Mouse (Mus musculus): ENCODE data around the gene Igfn1. TPM values are rescaled to one million over a fixed set of nuclear protein-coding genes. Genes with fewer than 3 reads are reported as not detected.

Gene Igfn1
- polyA plus RNA-seq, 1 experiment from 2014 or later: not detected

- Histone ChIP-seq H3K9me3 (no peaks in the 10 kb centered on the region), H3K4me1 (0 out of 2 replicates have a peak, but pooled peaks cover 4% of the 10 kb centered on the region), H3K27ac (no peak overlapping the region), H3K4me2 (no peak overlapping the region), H3K27me3 (peaks cover 18% of the 10 kb centered on the region), H3K4me3 (no peak overlapping the region), H3K9ac (no peak overlapping the region), H3K36me3 (no peaks in the 10 kb centered on the region)
- WGBS: 56% methylated on average over 4 of the region's 4 CpGs
- ATAC-seq (ENCODE audit: borderline replicate concordance, extremely low read depth, low FRiP score, low TSS enrichment): no peak
Observed at GRCm38 (mm10) chr1:135946247-135946646, 59.9 kb downstream of the Igfn1 start.

GRCm38 (mm10) chr1:135945711-135946110, 60.4 kb downstream of the Igfn1 start:
- H3K27me3 ChIP-seq: peaks cover 21% of the 10 kb centered on the region
- H3K27ac ChIP-seq: no peak overlapping the region
- no peak overlapping the region for H3K4me3 ChIP-seq
- H3K4me2 ChIP-seq: no peak overlapping the region
- no peak overlapping the region for H3K9ac ChIP-seq
- no peaks in the 10 kb centered on the region for H3K36me3 ChIP-seq
- ATAC-seq (ENCODE audit: borderline replicate concordance, extremely low read depth, low FRiP score, low TSS enrichment): no peak
- H3K4me1 ChIP-seq: 0 out of 2 replicates have a peak, but pooled peaks cover 4% of the 10 kb centered on the region
- WGBS: 9% methylated on average over 7 of the region's 7 CpGs
- no peaks in the 10 kb centered on the region for H3K9me3 ChIP-seq

- WGBS: 44% methylated on average over 12 of the region's 12 CpGs
- Histone ChIP-seq H3K9ac (no peak overlapping the region), H3K27me3 (peaks cover 21% of the 10 kb centered on the region), H3K36me3 (no peaks in the 10 kb centered on the region), H3K27ac (no peak overlapping the region), H3K4me2 (no peak overlapping the region), H3K9me3 (no peaks in the 10 kb centered on the region), H3K4me3 (no peak overlapping the region), H3K4me1 (0 out of 2 replicates have a peak, but pooled peaks cover 4% of the 10 kb centered on the region)
- 0 out of 2 replicates have a peak, but pooled peaks have one; percentile 27 for ATAC-seq (ENCODE audit: borderline replicate concordance, extremely low read depth, low FRiP score, low TSS enrichment)
Observed at GRCm38 (mm10) chr1:135944526-135945259, 61.4 kb downstream of the Igfn1 start.

DNA sequence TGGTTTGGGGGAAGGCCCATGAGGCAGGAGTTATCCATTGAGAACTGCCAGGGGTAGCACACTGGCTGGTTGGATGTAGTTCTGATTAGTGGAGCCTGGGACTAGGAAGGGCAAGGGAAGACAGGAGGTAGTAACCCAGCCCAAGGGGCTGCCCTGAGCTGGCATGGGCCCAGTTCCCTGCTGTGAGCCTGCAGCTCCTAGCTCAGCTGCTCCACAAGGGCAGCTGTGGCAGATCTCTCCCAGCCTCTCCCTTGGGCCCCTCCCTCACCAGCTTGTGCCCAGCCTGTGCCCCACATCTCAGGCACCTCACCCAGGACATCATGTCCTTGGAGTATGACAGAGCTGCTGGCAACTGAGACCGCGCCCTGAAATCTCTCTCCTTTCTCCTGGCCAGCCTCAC, 62.4 kb downstream of the Igfn1 start:
- no peak overlapping the region for H3K27ac ChIP-seq
- H3K9me3 ChIP-seq: no peaks in the 10 kb centered on the region
- H3K9ac ChIP-seq: no peak overlapping the region
- no peak overlapping the region for H3K4me3 ChIP-seq
- H3K4me2 ChIP-seq: no peak overlapping the region
- no peak for ATAC-seq (ENCODE audit: borderline replicate concordance, extremely low read depth, low FRiP score, low TSS enrichment)
- peaks cover 21% of the 10 kb centered on the region for H3K27me3 ChIP-seq
- no peaks in the 10 kb centered on the region for H3K36me3 ChIP-seq
- 91% methylated on average over 2 of the region's 2 CpGs for WGBS
- H3K4me1 ChIP-seq: 0 out of 2 replicates have a peak, but pooled peaks cover 4% of the 10 kb centered on the region

DNA sequence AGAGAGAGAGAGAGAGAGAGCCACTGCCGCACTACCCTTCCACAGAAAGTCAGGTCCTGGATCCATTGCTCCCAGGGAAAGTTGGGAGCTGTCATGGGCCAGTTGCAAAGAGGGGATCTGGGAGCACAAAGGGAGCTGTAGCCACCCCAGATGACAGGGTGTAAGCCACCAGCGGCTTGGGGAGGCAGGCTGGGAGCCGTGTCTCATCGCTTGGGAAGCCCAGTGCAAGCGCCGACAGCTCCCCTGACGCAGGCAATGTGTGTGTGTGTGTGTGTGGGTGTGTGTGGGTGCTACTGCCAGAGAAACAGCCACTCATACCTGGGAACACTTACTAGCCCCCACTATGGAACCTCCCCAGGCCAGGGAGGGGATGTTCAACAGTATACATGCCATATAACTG, 64.0 kb downstream of the Igfn1 start:
- Histone ChIP-seq H3K4me3 (no peak overlapping the region), H3K9ac (no peak overlapping the region), H3K27me3 (peaks cover 21% of the 10 kb centered on the region), H3K4me2 (no peak overlapping the region), H3K4me1 (0 out of 2 replicates have a peak, but pooled peaks cover 4% of the 10 kb centered on the region), H3K27ac (no peak overlapping the region), H3K9me3 (no peaks in the 10 kb centered on the region), H3K36me3 (no peaks in the 10 kb centered on the region)
- WGBS: 30% methylated on average over 7 of the region's 7 CpGs
- ATAC-seq (ENCODE audit: borderline replicate concordance, extremely low read depth, low FRiP score, low TSS enrichment): no peak

DNA sequence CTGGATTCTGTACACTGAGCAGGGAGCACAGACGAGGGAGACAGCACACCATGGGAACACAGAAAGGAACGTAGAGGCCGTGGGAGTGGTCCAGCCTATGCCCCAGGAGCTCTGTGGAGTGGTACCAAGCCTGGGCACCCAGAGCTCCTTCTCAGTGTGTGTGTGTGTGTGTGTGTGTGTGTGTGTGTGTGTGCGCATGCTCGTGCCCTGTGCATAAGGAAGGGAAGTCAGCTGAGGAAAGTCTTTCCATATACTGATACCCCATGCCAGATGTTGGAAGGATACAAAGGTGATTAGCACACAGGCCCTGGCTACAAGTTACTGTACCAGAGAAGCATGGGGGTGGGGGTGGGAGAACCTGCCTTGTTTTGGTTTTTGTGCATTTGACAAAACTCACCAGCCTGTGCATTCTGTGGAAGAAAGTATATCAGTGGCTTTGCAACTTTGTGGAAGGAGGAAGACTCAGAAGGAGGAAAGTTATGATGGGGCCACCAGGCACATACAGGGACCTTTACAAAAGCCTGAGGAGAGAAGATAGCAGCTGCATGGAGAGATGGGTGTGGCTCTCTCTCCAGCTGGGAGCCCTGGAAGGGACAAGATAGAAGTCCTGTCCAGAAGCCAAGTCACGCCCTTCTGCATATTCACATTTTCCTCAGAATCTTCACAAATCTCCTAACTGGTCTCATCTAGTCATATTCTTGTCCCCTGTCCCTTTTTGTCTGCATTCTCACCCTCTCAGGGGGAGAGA, 64.7 kb downstream of the Igfn1 start:
- no peak for ATAC-seq (ENCODE audit: borderline replicate concordance, extremely low read depth, low FRiP score, low TSS enrichment)
- no peak overlapping the region for H3K4me3 ChIP-seq
- H3K27ac ChIP-seq: no peak overlapping the region
- WGBS: 69% methylated on average over 6 of the region's 6 CpGs
- no peaks in the 10 kb centered on the region for H3K36me3 ChIP-seq
- peaks cover 21% of the 10 kb centered on the region for H3K27me3 ChIP-seq
- no peak overlapping the region for H3K9ac ChIP-seq
- no peaks in the 10 kb centered on the region for H3K9me3 ChIP-seq
- H3K4me2 ChIP-seq: no peak overlapping the region
- 0 out of 2 replicates have a peak, but pooled peaks cover 4% of the 10 kb centered on the region for H3K4me1 ChIP-seq

DNA sequence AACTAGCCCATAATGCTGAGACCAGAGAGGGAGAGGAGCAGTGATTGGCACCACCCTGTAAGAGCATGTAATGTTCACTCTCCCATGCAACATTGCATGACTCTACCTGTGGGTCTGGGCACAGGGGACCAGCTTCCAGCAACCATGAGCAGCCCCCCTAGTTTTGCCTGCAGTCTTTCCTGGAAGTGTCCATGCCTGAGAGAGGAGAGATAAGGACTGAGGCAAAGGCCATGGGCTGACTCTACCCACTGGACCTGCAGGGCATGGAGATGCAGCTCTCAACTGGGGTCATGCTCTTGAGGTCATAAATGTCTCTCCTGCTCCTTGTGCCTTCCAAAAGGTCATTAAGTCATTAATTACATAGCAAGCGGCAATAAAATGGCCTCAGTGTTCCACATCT, 70.1 kb downstream of the Igfn1 start:
- Histone ChIP-seq H3K4me3 (no peak overlapping the region), H3K9ac (no peak overlapping the region), H3K4me2 (no peak overlapping the region), H3K27me3 (peaks cover 2% of the 10 kb centered on the region; the same call in 1 of the 2 replicates), H3K36me3 (no peaks in the 10 kb centered on the region), H3K9me3 (no peaks in the 10 kb centered on the region), H3K4me1 (no peaks in the 10 kb centered on the region), H3K27ac (no peak overlapping the region)
- ATAC-seq (ENCODE audit: borderline replicate concordance, extremely low read depth, low FRiP score, low TSS enrichment): no peak
- WGBS: 64% methylated on average over 1 of the region's 1 CpGs

DNA sequence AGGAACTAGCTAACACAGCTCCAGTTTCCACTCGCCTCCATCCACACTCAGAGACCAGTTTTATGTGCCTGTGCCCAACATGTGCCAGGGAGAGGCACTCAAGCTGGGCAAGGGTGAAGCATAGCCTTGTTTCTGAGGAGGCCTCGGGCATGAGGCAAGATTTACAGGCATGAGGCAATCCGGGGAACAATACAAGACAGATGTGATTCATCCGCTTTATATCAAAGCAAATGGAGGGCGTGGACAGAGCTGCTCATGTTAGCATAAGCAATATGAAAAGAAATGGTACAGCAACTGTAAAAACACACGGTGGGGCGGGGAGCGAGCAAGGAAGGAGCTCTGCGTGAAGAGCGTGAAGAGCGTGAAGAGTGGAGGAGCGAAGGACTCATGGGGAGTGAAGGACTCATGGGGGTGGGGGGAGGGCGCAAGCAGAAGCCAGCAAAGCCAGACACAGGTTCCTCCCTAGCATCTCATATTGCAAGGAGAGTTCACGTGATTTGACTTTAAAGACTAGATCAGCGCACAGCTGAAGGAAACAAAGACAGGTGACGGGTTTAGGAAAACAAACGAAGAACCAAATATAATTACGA, 72.3 kb downstream of the Igfn1 start:
- no peaks in the 10 kb centered on the region for H3K27me3 ChIP-seq
- no peak overlapping the region for H3K9ac ChIP-seq
- ATAC-seq (ENCODE audit: borderline replicate concordance, extremely low read depth, low FRiP score, low TSS enrichment): no peak
- 64% methylated on average over 18 of the region's 18 CpGs for WGBS
- H3K4me1 ChIP-seq: no peaks in the 10 kb centered on the region
- no peaks in the 10 kb centered on the region for H3K36me3 ChIP-seq
- H3K4me2 ChIP-seq: no peak overlapping the region
- H3K27ac ChIP-seq: no peak overlapping the region
- H3K4me3 ChIP-seq: no peak overlapping the region
- H3K9me3 ChIP-seq: no peaks in the 10 kb centered on the region

DNA sequence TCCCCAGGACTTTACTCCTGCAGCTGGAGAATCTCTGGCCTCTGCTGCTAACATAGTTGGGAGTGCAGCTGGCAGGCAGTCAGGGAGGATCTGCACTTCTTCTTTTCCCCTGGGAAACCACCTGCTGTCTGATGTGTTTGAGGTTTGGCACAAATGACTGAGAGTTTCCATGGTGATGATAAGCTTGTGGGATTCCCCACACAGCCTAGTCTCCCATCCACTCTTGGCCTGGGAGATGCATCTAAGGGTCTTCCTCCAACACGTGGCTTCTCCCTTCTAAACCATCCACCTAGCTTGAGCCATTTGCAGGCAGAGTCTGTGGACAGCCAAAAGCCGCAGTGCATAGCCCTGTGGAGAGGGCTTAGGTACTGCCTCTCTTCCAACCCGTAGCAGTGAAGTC, 76.3 kb downstream of the Igfn1 start:
- Histone ChIP-seq H3K4me2 (no peak overlapping the region), H3K27ac (no peak overlapping the region), H3K4me3 (no peak overlapping the region), H3K4me1 (no peaks in the 10 kb centered on the region), H3K36me3 (no peaks in the 10 kb centered on the region), H3K27me3 (no peaks in the 10 kb centered on the region), H3K9me3 (no peaks in the 10 kb centered on the region), H3K9ac (no peak overlapping the region)
- no peak for ATAC-seq (ENCODE audit: borderline replicate concordance, extremely low read depth, low FRiP score, low TSS enrichment)
- WGBS: 59% methylated on average over 3 of the region's 3 CpGs

- H3K9me3 ChIP-seq: no peaks in the 10 kb centered on the region
- no peak overlapping the region for H3K4me2 ChIP-seq
- no peak overlapping the region for H3K4me3 ChIP-seq
- no peaks in the 10 kb centered on the region for H3K4me1 ChIP-seq
- H3K27ac ChIP-seq: no peak overlapping the region
- no peak overlapping the region for H3K9ac ChIP-seq
- ATAC-seq (ENCODE audit: borderline replicate concordance, extremely low read depth, low FRiP score, low TSS enrichment): no peak
- WGBS: 52% methylated on average over 5 of the region's 5 CpGs
- peaks cover 32% of the 10 kb centered on the region; the same call in 1 of the 2 replicates for H3K27me3 ChIP-seq
- H3K36me3 ChIP-seq: no peaks in the 10 kb centered on the region
Observed at GRCm38 (mm10) chr1:135925848-135926247, 80.3 kb downstream of the Igfn1 start.

GRCm38 (mm10) chr1:135924377-135924994, 81.7 kb downstream of the Igfn1 start:
- ATAC-seq (ENCODE audit: borderline replicate concordance, extremely low read depth, low FRiP score, low TSS enrichment): no peak
- no peak overlapping the region for H3K4me3 ChIP-seq
- peaks cover 46% of the 10 kb centered on the region for H3K27me3 ChIP-seq
- H3K4me1 ChIP-seq: no peaks in the 10 kb centered on the region
- WGBS: 68% methylated on average over 5 of the region's 5 CpGs
- H3K9me3 ChIP-seq: no peaks in the 10 kb centered on the region
- H3K9ac ChIP-seq: no peak overlapping the region
- H3K36me3 ChIP-seq: no peaks in the 10 kb centered on the region
- H3K27ac ChIP-seq: no peak overlapping the region
- H3K4me2 ChIP-seq: no peak overlapping the region

Data from lung, embryonic 15.5 days (tissue).